Mouse (Mus musculus) kidney, adult 2 months (tissue): Measurements from ENCODE around the gene Myo6. TPM values are rescaled to one million over a fixed set of nuclear protein-coding genes. Genes with fewer than 3 reads are reported as not detected.

Experiments used
- DNase-seq: peaks from one replicate; pipeline ENCODE4 v3.0.0; 2021
- H3K27ac ChIP-seq: fragments of 200-500 bp; 2 replicates; pipeline ENCODE4 v1.5.1; 2012; ENCODE audit warnings: low read depth, low read length, control low read depth, inconsistent platforms; ENCODE audit not compliant: insufficient read depth
- H3K27me3 ChIP-seq: fragments of 200-500 bp; replicated peaks from 2 replicates; pipeline ENCODE4 v1.6.1; 2012; ENCODE audit warnings: mild to moderate bottlenecking, moderate library complexity, low read length, inconsistent platforms; ENCODE audit not compliant: control insufficient read depth, insufficient read depth
- H3K36me3 ChIP-seq: fragments of 200-500 bp; 2 replicates; pipeline ENCODE4 v1.6.1; 2012; ENCODE audit warnings: mild to moderate bottlenecking, moderate library complexity, low read length, inconsistent platforms; ENCODE audit not compliant: control insufficient read depth, insufficient read depth
- H3K4me1 ChIP-seq: fragments of 200-500 bp; 2 replicates; pipeline ENCODE4 v1.6.1; 2011; ENCODE audit warnings: low read length; ENCODE audit not compliant: control insufficient read depth, insufficient read depth
- H3K4me3 ChIP-seq: fragments of 200-500 bp; 2 replicates; pipeline ENCODE4 v1.5.1; 2011; ENCODE audit warnings: mild to moderate bottlenecking, low read depth, low read length, control low read depth; ENCODE audit not compliant: insufficient read depth
- CTCF ChIP-seq: fragments of 200-500 bp; conservative IDR thresholded peaks from 2 replicates; pipeline ENCODE4 v1.5.1; 2011; ENCODE audit warnings: low read depth, mild to moderate bottlenecking, control low read depth, low read length, moderate library complexity, mixed read lengths; ENCODE audit not compliant: insufficient read depth, insufficient read length
- POLR2A ChIP-seq: fragments of 200-500 bp; IDR thresholded peaks from one replicate; pipeline ENCODE4 v1.6.1; 2011; ENCODE audit warnings: low read depth, low read length, control low read depth
- WGBS: fragments of 180-500 bp; shearing (Covaris S2); methylation state at CpG from one replicate; pipeline ENCODE4 v1.1.7; 2018; 5-methylcytosine and 5-hydroxymethylcytosine counted together
- polyA plus RNA-seq: library from polyadenylated mRNA; depleted of rRNA; stranded (reverse); fragments of >200 nt; gene quantifications from 2 replicates; pipeline ENCODE4 v1.2.3, GENCODE M21; 2012

Gene Myo6
- polyA plus RNA-seq, 1 experiment = 76.4 TPM

DNA sequence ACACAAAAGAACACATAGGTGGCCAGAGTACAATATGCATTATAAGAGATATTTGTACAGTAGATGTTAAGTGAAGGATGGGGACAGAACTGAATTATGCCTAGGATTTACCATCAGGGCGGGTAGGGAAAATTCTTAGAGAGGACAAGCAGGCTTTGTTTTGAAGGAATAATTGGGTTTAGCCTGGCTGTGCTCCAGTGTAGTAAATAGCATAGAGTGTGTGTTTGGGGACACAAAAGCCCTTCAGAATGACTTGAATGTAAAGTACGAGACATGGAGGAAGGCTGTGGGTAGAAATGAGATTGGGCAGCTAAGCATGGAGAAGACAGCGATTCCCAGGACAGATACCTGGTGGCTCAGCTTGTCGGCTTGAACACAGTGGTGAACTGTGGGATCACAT, 3.4 kb upstream of the Myo6 start:
- no peaks in the 10 kb centered on the region for H3K36me3 ChIP-seq
- peaks cover 20% of the 10 kb centered on the region for H3K4me1 ChIP-seq
- no peak for DNase-seq
- no peak overlapping the region for H3K4me3 ChIP-seq
- TF ChIP-seq CTCF = no peak
- no peak for TF ChIP-seq POLR2A
- H3K27ac ChIP-seq = no peak overlapping the region
- 85% methylated on average over 4 of the region's 4 CpGs for WGBS
- H3K27me3 ChIP-seq = no peaks in the 10 kb centered on the region

DNA sequence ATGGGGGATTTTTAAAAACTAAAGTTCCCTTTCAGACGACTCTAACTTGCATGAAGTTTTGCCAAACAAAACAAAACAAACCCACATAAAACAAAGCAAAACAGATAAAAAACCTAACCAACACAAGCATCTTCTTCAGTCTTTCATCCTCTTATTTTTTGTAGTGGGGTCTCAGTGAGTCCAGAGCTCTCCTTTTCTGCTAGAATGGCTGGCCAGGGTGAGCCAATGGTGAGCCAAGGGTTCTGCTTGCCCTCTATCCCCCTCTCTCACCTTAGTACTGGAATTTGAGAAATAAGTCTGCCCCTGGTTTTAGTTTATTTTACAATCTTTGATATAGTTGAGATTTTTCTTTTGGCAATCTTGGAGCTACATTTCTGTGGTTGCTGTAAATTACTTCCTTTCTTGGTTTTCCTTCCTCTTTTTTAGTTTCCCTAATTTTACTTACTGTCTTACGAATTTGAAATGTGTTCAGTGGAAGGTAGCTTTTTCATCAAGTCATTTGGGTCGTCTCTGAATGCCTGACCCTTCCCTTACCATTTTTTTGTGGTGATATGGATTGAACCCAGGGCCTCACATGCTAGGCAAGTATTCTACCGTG, 1.6 kb upstream of the Myo6 start:
- no peak for DNase-seq
- H3K4me1 ChIP-seq = peaks cover 18% of the 10 kb centered on the region
- H3K27me3 ChIP-seq = no peaks in the 10 kb centered on the region
- no peak overlapping the region for H3K27ac ChIP-seq
- no peak overlapping the region for H3K4me3 ChIP-seq
- no peaks in the 10 kb centered on the region for H3K36me3 ChIP-seq
- TF ChIP-seq POLR2A (no peak), CTCF (no peak)
- WGBS = 78% methylated on average over 4 of the region's 4 CpGs

DNA sequence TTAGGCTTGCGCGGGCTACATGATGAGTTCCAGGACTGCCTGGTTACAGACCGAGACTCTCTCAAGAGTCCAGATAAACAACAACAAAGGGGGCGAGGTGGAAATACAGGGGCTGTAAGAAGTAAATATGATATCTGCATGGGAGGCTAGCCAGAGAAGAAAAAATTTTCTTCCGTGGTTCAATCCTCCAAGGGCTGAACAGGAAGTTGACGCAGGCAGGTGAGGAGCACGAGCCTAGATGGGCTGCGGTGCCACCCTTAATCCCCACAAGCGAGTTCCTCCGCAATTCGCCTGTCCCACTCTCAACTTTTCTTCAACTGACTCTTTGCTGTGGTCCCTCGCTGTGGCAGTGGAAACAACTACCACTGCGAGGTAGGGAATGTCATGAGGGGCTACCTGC, 640 bp upstream of the Myo6 start:
- H3K27me3 ChIP-seq = no peaks in the 10 kb centered on the region
- WGBS = 3% methylated on average over 13 of the region's 13 CpGs
- no peak for DNase-seq
- H3K36me3 ChIP-seq = no peaks in the 10 kb centered on the region
- peaks cover 13% of the 10 kb centered on the region; the same call in 1 of the 2 replicates for H3K4me1 ChIP-seq
- TF ChIP-seq CTCF (no peak), POLR2A (no peak)
- H3K27ac ChIP-seq = no peak overlapping the region; the same call in 1 of the 2 replicates
- H3K4me3 ChIP-seq = peak overlapping the region; percentile 74

- Histone ChIP-seq H3K4me1 (peaks cover 11% of the 10 kb centered on the region; the same call in 1 of the 2 replicates), H3K27ac (peak overlapping the region; percentile 82), H3K27me3 (no peaks in the 10 kb centered on the region), H3K4me3 (peak overlapping the region; percentile 93), H3K36me3 (no peaks in the 10 kb centered on the region)
- TF ChIP-seq POLR2A = no peak
- TF ChIP-seq CTCF = no peak
- peak; percentile 90 for DNase-seq
- WGBS = 6% methylated on average over 9 of the region's 9 CpGs
Measured at GRCm38 (mm10) chr9:80165690-80166089, 859 bp downstream of the Myo6 start.

DNA sequence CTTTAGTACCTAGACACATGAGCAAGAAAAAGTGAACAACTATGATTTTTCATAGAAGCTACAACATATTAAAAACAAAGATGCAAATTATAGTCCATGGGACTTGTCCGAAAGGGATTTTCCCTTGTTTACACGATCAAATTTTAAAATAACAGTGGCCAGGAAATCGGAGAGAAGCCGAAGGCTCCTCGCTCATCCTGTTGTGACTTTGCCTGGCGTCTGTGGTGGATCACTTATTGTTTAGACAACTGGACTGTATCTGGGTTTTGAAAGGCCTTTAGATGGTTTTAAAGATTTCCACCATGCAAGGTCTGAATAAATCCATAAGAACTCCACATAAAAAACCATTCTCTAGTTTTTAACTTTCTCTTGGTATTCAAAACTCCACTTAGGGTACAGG, 1.6 kb downstream of the Myo6 start:
- H3K27ac ChIP-seq = peak overlapping the region; percentile 76
- peaks cover 13% of the 10 kb centered on the region; the same call in 1 of the 2 replicates for H3K4me1 ChIP-seq
- no peak for TF ChIP-seq POLR2A
- no peak for TF ChIP-seq CTCF
- no peaks in the 10 kb centered on the region for H3K27me3 ChIP-seq
- peak overlapping the region; percentile 93 for H3K4me3 ChIP-seq
- peak; percentile 59 for DNase-seq
- 10% methylated on average over 6 of the region's 6 CpGs for WGBS
- H3K36me3 ChIP-seq = no peaks in the 10 kb centered on the region

- no peaks in the 10 kb centered on the region for H3K27me3 ChIP-seq
- DNase-seq = peak; percentile 86
- H3K4me3 ChIP-seq = peak overlapping the region; percentile 0; the same call in 1 of the 2 replicates
- no peak for TF ChIP-seq POLR2A
- TF ChIP-seq CTCF = no peak
- no peaks in the 10 kb centered on the region for H3K36me3 ChIP-seq
- H3K4me1 ChIP-seq = peaks cover 18% of the 10 kb centered on the region
- H3K27ac ChIP-seq = peak overlapping the region; percentile 62
- 26% methylated on average over 4 of the region's 4 CpGs for WGBS
Measured at GRCm38 (mm10) chr9:80167089-80167488, 2.3 kb downstream of the Myo6 start.

DNA sequence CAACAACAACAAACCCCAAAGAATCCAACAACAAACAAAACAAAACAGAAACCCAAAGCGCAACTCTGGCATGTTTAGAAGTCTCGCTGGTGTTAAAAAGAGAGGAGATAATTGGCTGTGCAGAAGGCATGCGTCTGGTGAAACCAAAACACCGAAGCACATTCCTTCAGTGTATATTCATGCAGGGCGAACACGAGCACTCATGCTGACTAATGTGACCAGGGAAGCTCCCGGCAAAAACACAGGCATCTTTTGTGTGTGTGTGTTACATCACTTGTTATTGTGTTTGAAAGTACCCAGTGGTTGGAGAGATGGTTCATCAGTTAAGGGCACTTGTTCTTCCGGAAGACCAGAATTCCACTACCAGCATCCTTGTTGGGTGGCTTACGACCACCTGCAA, 4.7 kb downstream of the Myo6 start:
- no peak for TF ChIP-seq CTCF
- TF ChIP-seq POLR2A = no peak
- no peak for DNase-seq
- Histone ChIP-seq H3K4me1 (peaks cover 33% of the 10 kb centered on the region), H3K4me3 (no peak overlapping the region), H3K27ac (no peak overlapping the region), H3K36me3 (no peaks in the 10 kb centered on the region; the same call in 1 of the 2 replicates), H3K27me3 (no peaks in the 10 kb centered on the region)
- WGBS = 60% methylated on average over 9 of the region's 9 CpGs
